Mouse (Mus musculus) heart, adult 2 months (tissue): ENCODE data around the gene Cacnb1.

Source experiments
- CTCF ChIP-seq: fragments of 200-600 bp; IDR thresholded peaks from 2 replicates; pipeline ENCODE4 v1.8.1; 2022; ENCODE audit warnings: antibody characterized with exemption, mild to moderate bottlenecking, moderate library complexity
- EP300 ChIP-seq: fragments of 200-500 bp; IDR thresholded peaks from 2 replicates; pipeline ENCODE4 v1.6.1; 2011; ENCODE audit warnings: low read depth, low read length, control low read depth; ENCODE audit not compliant: insufficient read depth

DNA sequence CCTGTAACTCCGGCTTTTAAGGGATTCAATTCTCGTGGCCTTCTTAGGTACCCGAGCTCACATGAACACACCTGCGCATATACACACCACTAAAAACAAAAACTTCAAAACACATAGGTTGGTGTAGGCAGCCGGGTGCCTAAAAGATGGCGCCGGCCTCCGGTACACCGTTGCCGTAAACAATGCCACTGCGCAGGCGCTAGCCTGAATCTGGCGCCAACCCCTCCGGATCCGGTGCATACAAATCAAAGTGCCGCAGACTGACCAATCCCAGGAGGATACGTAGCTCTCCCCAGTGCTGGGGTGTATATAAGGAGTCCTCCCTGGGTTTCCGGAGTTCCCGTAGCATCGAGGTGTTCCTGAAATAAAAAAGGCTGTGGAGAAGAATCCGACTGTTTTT is 44.4 kb upstream of the Cacnb1 start:
- TF ChIP-seq CTCF (no peak), EP300 (no peak)
